Mouse (Mus musculus) neural tube, embryonic 12.5 days (tissue): Measurements from ENCODE around the gene Serpini2. TPM values are rescaled to one million over a fixed set of nuclear protein-coding genes. Genes with fewer than 3 reads are reported as not detected.
"Not testable (repeated sequence)": the region's sequence is repeated elsewhere in the genome, so short reads cannot be mapped to it uniquely, and the experiment has no call there.

Experiments used
- ATAC-seq: fragments of 200-750 bp; cut with Nextera tagmentation; 2 replicates; pipeline ENCODE4 v1.8.0; 2017; ENCODE audit warnings: low read depth, mild to moderate bottlenecking, moderate TSS enrichment, moderate library complexity; ENCODE audit not compliant: low FRiP score
- H3K27ac ChIP-seq: fragments of 300-500 bp; sonication (generic); 2 replicates; pipeline ENCODE4 v1.5.1; 2016
- H3K27me3 ChIP-seq: fragments of 300-500 bp; sonication (generic); replicated peaks from 2 replicates; pipeline ENCODE4 v1.6.1; 2016; ENCODE audit warnings: mild to moderate bottlenecking
- H3K36me3 ChIP-seq: fragments of 300-500 bp; sonication (generic); 2 replicates; pipeline ENCODE4 v1.6.1; 2016; ENCODE audit warnings: mild to moderate bottlenecking
- H3K4me1 ChIP-seq: fragments of 300-500 bp; sonication (generic); 2 replicates; pipeline ENCODE4 v1.6.1; 2016
- H3K4me2 ChIP-seq: fragments of 300-500 bp; sonication (generic); replicated peaks from 2 replicates; pipeline ENCODE4 v1.6.1; 2016; ENCODE audit warnings: mild to moderate bottlenecking
- H3K4me3 ChIP-seq: fragments of 300-500 bp; sonication (generic); 2 replicates; pipeline ENCODE4 v1.5.1; 2016
- H3K9ac ChIP-seq: fragments of 300-500 bp; sonication (generic); 2 replicates; pipeline ENCODE4 v1.6.1; 2016; ENCODE audit warnings: mild to moderate bottlenecking
- H3K9me3 ChIP-seq: fragments of 300-500 bp; sonication (generic); 2 replicates; pipeline ENCODE4 v1.6.1; 2016; ENCODE audit warnings: mild to moderate bottlenecking
- WGBS: fragments of 180-500 bp; shearing (Covaris S2); methylation state at CpG from one replicate; pipeline ENCODE4 v1.1.7; 2016; 5-methylcytosine and 5-hydroxymethylcytosine counted together
- polyA plus RNA-seq: library from polyadenylated mRNA; unstranded; fragments of >200 nt; fragmentation: Nextera tagmentation; extraction: Ambion mirVana; gene quantifications from 2 replicates; pipeline ENCODE4 v1.2.1, GENCODE M21; 2016

The Serpini2 gene
- polyA plus RNA-seq: not detected in 2 replicates

- no peaks in the 10 kb centered on the region for H3K27me3 ChIP-seq
- H3K36me3 ChIP-seq: no peaks in the 10 kb centered on the region
- ATAC-seq: no peak
- H3K4me3 ChIP-seq: no peak within 1 kb of the TSS
- H3K9me3 ChIP-seq: no peaks in the 10 kb centered on the region
- H3K9ac ChIP-seq: no peak within 1 kb of the TSS
- H3K4me2 ChIP-seq: no peak within 1 kb of the TSS
- no peaks in the 10 kb centered on the region for H3K4me1 ChIP-seq
- H3K27ac ChIP-seq: no peak within 1 kb of the TSS
- 87% methylated on average over 2 of the region's 2 CpGs for WGBS
Observed at GRCm38 (mm10) chr3:75269978-75270377, at the start of gene Serpini2. Gene Serpini2, minus strand, starts transcription at chr3:75270078.

DNA sequence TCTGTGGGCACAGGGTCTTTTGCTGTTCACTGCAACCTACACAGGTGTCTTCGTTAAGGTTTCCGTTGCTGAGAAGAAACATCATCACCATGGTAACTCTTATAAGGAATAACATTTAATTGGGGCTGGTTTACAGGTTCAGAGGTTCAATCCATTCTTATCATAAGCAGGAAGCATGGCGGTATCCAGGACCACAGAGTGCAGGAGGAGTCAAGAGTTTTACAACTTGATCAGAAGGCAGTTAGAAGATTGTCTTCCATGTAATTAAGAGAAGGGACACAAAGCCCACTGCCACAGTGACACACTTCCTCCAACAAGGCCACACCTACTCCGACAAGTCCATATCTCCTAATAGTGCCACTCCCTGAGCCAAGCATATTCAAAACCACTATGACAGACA is 39.0 kb upstream of the Serpini2 start:
- Histone ChIP-seq H3K9ac (no peak overlapping the region), H3K36me3 (no peaks in the 10 kb centered on the region), H3K4me2 (no peak overlapping the region), H3K27ac (no peak overlapping the region), H3K4me3 (no peak overlapping the region), H3K27me3 (no peaks in the 10 kb centered on the region), H3K4me1 (no peaks in the 10 kb centered on the region), H3K9me3 (no peaks in the 10 kb centered on the region)
- WGBS: 92% methylated on average over 4 of the region's 4 CpGs
- ATAC-seq: no peak

GRCm38 (mm10) chr3:75308228-75308627 is 38.4 kb upstream of the Serpini2 start:
- no peaks in the 10 kb centered on the region for H3K27me3 ChIP-seq
- no peak overlapping the region for H3K4me3 ChIP-seq
- H3K9ac ChIP-seq: no peak overlapping the region
- no peak for ATAC-seq
- no peak overlapping the region for H3K4me2 ChIP-seq
- 78% methylated on average over 3 of the region's 3 CpGs for WGBS
- H3K4me1 ChIP-seq: no peaks in the 10 kb centered on the region
- no peak overlapping the region for H3K27ac ChIP-seq
- no peaks in the 10 kb centered on the region for H3K36me3 ChIP-seq
- no peaks in the 10 kb centered on the region for H3K9me3 ChIP-seq

GRCm38 (mm10) chr3:75305584-75305983 is 35.7 kb upstream of the Serpini2 start:
- H3K27ac ChIP-seq: no peak overlapping the region
- H3K9ac ChIP-seq: no peak overlapping the region
- H3K4me3 ChIP-seq: no peak overlapping the region
- H3K36me3 ChIP-seq: no peaks in the 10 kb centered on the region
- 90% methylated on average over 3 of the region's 3 CpGs for WGBS
- no peaks in the 10 kb centered on the region for H3K27me3 ChIP-seq
- no peak overlapping the region for H3K4me2 ChIP-seq
- no peaks in the 10 kb centered on the region for H3K9me3 ChIP-seq
- ATAC-seq: no peak
- no peaks in the 10 kb centered on the region for H3K4me1 ChIP-seq

DNA sequence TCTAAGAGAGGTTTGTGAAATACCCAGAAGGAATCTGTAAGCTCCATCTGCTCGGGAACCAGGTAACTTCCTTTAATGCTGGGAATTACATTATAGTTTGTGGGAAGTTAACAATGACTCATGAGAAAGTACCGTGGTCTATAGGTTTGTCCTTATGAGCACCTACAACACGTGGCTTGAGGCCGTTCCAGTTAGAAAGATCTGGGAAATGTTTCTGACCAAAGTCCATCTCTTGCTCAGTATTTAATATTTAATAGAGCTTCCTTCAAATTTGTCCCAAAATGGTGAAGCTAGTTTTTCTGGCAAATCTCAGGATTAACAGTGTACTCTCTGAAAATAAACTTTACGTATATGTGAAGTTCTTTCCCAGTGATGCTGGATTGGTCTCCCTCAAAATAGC is 34.7 kb upstream of the Serpini2 start:
- 93% methylated on average over 5 of the region's 5 CpGs for WGBS
- Histone ChIP-seq H3K27ac (no peak overlapping the region), H3K36me3 (no peaks in the 10 kb centered on the region), H3K9me3 (no peaks in the 10 kb centered on the region), H3K4me2 (no peak overlapping the region), H3K27me3 (no peaks in the 10 kb centered on the region), H3K4me1 (no peaks in the 10 kb centered on the region), H3K4me3 (no peak overlapping the region), H3K9ac (no peak overlapping the region)
- ATAC-seq: no peak

- H3K9me3 ChIP-seq: no peaks in the 10 kb centered on the region
- H3K36me3 ChIP-seq: no peaks in the 10 kb centered on the region
- no peak for ATAC-seq
- no peaks in the 10 kb centered on the region for H3K27me3 ChIP-seq
- no peak overlapping the region for H3K4me3 ChIP-seq
- no peak overlapping the region for H3K27ac ChIP-seq
- H3K4me2 ChIP-seq: no peak overlapping the region
- 93% methylated on average over 2 of the region's 2 CpGs for WGBS
- no peaks in the 10 kb centered on the region for H3K4me1 ChIP-seq
- no peak overlapping the region for H3K9ac ChIP-seq
Observed at GRCm38 (mm10) chr3:75301072-75301471, 31.2 kb upstream of the Serpini2 start.

GRCm38 (mm10) chr3:75299464-75299863 is 29.6 kb upstream of the Serpini2 start:
- H3K4me2 ChIP-seq, H3K27me3 ChIP-seq, H3K9me3 ChIP-seq, H3K4me1 ChIP-seq, ATAC-seq, H3K27ac ChIP-seq, H3K36me3 ChIP-seq, H3K4me3 ChIP-seq, H3K9ac ChIP-seq: not testable (repeated sequence)
- WGBS: 90% methylated on average over 1 of the region's 1 CpGs

GRCm38 (mm10) chr3:75297758-75298111 is 27.9 kb upstream of the Serpini2 start:
- WGBS: 48% methylated on average over 3 of the region's 3 CpGs
- no peak for ATAC-seq

DNA sequence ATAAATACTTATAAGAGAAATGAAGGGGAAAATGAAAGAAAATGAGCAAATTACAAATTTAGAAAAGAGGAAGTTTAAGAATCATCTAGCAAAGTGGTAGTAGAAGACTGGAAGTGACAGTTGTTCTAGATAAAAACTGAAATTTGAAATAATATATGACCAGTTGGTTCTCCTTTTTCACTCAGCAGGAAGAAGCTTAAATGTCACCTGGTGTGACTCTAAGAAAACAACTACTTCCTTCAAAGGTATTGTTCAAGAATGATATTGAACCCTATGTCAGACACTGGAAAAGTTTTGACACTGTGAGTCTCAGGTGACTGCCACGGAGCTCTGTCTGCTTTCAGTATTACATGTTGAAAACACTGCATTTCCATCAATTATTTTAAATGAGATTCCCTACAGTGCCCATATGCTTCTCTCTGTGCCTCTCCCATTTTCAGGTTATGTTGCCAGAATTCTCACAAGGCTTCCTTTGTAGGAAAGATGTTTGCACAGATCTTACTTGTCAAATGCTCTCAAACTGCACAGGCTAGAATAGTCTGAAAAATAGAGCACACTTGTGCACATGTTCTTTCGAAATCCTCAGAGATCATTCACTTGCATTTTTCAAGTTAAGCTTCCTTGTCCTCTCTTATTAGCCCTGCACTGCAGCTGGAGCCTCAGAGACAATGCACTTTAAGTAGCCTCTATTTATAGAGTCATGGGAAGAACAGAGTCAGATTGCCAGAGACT is 27.3 kb upstream of the Serpini2 start:
- Histone ChIP-seq H3K4me2 (no peak overlapping the region), H3K27ac (no peak overlapping the region), H3K9ac (no peak overlapping the region), H3K36me3 (no peaks in the 10 kb centered on the region), H3K9me3 (no peaks in the 10 kb centered on the region), H3K4me3 (no peak overlapping the region), H3K27me3 (no peaks in the 10 kb centered on the region), H3K4me1 (no peaks in the 10 kb centered on the region)
- WGBS: 71% methylated on average over 2 of the region's 2 CpGs
- ATAC-seq: no peak

More at GRCm38 (mm10) chr3:75297758-75298111, 27.9 kb upstream of the Serpini2 start:
- Histone ChIP-seq H3K4me1 (no peaks in the 10 kb centered on the region), H3K4me2 (no peak overlapping the region), H3K9ac (no peak overlapping the region), H3K36me3 (no peaks in the 10 kb centered on the region), H3K27me3 (no peaks in the 10 kb centered on the region), H3K27ac (no peak overlapping the region), H3K9me3 (no peaks in the 10 kb centered on the region), H3K4me3 (no peak overlapping the region)

DNA sequence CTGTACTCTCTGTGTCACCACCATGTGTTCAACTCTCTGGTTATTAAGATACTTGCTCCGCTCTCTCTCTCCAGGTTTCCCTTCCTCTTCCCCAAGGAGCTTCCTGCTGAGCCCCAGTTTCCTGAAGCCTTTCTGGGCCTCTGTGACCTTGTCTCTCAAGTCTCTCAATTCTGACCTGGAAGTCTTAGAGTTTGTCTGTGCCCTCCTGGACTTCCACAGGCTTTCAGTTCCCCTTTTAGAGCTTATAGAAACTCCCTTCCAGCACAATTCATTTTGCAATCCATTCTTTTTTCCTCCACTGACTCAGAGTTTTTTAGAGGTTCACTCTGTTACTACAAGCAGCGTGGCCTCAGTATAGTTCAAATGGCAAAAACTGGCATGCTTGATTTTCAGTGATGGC is 23.4 kb upstream of the Serpini2 start:
- no peaks in the 10 kb centered on the region for H3K9me3 ChIP-seq
- no peak overlapping the region for H3K27ac ChIP-seq
- H3K4me1 ChIP-seq: no peaks in the 10 kb centered on the region
- no peak overlapping the region for H3K4me3 ChIP-seq
- ATAC-seq: no peak
- WGBS: 89% methylated on average over 2 of the region's 2 CpGs
- H3K27me3 ChIP-seq: no peaks in the 10 kb centered on the region
- no peak overlapping the region for H3K9ac ChIP-seq
- H3K4me2 ChIP-seq: no peak overlapping the region
- no peaks in the 10 kb centered on the region for H3K36me3 ChIP-seq

GRCm38 (mm10) chr3:75277455-75277854 is 7.6 kb upstream of the Serpini2 start:
- no peak for ATAC-seq
- Histone ChIP-seq H3K36me3 (no peaks in the 10 kb centered on the region), H3K27ac (no peak overlapping the region), H3K4me3 (no peak overlapping the region), H3K27me3 (no peaks in the 10 kb centered on the region), H3K4me2 (no peak overlapping the region), H3K9ac (no peak overlapping the region), H3K9me3 (no peaks in the 10 kb centered on the region), H3K4me1 (no peaks in the 10 kb centered on the region)
- WGBS: 83% methylated on average over 4 of the region's 4 CpGs

GRCm38 (mm10) chr3:75276522-75276921 is 6.6 kb upstream of the Serpini2 start:
- WGBS: 92% methylated on average over 3 of the region's 3 CpGs
- Histone ChIP-seq H3K27ac (no peak overlapping the region), H3K9me3 (no peaks in the 10 kb centered on the region), H3K36me3 (no peaks in the 10 kb centered on the region), H3K4me3 (no peak overlapping the region), H3K4me1 (no peaks in the 10 kb centered on the region), H3K4me2 (no peak overlapping the region), H3K9ac (no peak overlapping the region), H3K27me3 (no peaks in the 10 kb centered on the region)
- ATAC-seq: no peak

DNA sequence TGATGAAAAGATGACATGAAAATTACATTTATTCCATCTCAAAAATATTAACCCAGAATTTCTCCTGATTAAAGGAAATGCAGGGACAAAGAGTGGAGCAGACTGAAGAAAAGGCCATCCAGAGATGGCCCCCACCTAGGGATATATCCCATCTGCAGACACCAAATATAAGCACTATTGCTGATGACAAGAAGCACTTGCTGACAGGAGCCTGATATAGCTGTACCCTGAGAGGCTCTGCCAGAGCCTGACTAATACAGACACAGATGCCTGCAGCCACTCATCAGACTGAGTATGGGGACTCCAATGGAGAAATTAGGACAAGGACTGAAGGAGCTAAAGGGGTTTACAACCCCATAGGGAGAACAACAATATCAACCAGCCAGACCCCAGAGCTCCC is 5.2 kb upstream of the Serpini2 start:
- Histone ChIP-seq H3K36me3 (no peaks in the 10 kb centered on the region), H3K4me2 (no peak overlapping the region), H3K9ac (no peak overlapping the region), H3K9me3 (no peaks in the 10 kb centered on the region), H3K27me3 (no peaks in the 10 kb centered on the region), H3K4me1 (no peaks in the 10 kb centered on the region), H3K27ac (no peak overlapping the region), H3K4me3 (no peak overlapping the region)
- no peak for ATAC-seq
